Mouse (Mus musculus) heart, adult 9 months (tissue): ENCODE measurements around the gene Nt5c3.
"Not testable (repeated sequence)": the region's sequence is repeated elsewhere in the genome, so short reads cannot be mapped to it uniquely, and the experiment has no call there.

Experiments used
- DNase-seq, 2 experiments: peaks; one replicate each; pipeline ENCODE4 v3.0.0; 2022; ENCODE audit warnings: low spot score in 2 of 2

The Nt5c3 gene

DNA sequence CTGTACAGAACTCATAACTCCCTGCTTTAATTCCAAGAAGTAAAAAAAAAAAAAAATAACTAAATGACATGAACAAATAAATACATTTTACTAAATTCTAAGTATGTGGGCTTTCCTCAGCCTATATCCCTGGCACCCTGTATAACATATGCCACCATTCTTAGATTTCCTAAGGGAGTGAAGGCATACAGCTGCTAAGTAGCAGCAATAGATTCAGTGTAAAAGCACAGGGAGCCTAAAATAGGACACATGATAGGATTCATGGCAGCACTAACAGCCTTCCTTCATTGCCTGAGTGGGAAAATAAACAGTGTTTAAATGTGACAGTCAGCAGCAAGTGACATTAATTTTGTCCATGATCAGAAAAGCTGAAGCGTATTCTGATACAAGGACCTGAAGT is 19.4 kb downstream of the Nt5c3 start:
- no peak for DNase-seq

DNA sequence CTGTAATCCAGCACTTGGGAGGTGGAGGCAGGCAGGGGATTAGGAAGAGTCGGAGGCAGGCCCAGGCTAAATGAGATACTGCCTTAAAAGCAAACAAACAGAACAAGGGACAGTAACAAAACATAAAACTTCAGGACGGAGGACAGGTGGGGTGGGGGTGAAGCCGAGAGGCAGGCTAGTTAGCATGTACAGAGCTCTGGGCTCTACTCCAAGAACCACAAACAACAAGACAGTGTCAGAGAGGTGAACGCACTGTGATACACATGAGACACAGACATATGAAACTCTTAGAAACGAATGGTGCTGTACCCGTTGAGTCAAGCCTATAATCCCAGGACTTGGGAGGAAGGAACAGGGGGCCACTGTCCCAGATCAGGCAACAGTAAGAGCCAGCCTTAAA is 19.9 kb downstream of the Nt5c3 start:
- no peak for DNase-seq

DNA sequence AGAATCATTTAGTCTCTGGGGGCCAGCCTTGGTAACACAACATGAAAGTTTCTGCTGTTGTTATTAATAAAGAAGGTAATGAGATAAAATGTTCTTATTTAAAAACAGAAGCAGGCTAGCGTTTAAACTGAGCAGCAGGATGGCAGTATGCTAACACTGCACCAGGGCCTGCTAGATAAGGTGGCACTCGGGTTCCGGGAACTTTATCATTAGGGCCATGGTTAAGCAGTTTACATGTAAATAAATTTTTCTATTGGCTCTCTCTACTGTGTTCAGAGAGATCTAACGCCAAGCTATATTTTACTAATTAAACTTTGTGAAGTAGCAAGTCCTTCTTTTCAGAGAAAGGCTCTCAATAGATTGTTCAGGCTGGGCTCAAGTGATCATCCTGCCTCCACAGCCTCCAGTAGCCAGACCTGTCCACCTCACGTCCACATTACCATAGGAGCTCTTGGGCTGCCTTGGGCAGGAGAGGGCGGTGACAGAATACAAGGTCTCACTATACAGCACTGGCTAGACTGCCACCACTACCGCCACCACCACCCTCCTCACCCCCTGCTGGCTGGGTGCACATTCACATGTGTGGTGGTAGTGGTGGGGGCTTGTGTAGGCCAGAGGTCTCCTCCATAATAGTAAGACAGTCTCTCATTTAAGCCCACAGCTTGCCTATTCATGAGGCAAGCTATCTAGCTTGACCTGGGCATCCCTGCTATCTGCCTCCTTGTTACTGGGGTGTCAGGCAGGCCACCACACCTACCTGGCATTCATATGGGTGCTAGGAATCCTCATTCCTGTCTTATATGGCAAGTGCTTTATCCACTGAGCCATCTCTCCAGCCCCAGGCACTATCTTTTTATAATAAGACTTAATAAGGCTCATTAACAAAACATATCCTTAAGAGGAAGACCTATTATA is 20.9 kb downstream of the Nt5c3 start:
- DNase-seq: no peak

DNA sequence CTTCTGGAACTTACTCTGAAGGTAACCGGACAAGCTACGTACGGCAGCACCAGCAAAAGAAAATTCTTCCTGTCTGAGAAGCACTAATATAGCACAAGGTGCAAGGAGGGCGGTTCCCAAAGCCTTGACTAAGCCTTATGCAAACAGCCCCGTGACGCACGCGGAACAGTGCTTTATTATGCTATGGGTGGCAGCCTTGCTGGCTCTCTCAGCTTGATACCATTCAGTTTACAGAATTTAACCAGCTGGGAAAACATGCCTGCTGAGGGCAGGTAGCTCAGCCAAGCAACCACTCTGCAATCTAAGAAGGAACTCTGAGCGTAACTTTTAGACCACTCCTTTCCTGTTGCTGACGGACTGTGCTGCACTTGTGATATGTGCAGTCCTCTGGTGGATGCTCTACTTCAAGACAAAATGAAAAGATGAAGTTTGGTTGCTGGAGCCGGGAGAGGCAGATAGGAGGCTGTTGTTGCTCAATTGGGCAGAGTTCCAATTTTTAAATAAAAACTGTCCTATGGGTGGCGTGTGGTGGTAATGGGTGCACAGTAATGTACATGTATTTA is 21.8 kb downstream of the Nt5c3 start:
- peak; percentile 61 to 72 for DNase-seq

DNA sequence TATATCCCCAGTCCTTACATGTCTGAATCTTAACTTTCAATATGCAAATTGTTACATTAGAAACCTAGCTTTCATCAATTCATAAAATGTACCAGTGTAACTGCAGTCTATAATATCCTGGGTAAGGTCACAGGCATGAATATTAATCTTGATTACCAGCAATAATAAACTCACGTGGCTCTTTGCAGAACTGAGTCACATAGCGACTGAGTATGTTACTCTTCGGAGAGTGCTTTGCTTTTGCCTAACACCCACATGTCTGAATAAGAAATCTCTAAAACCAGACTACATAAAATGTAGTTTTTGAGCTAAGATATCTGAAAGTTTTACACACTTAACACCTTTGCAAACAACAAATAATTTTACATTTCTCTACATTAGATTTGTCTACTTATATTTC is 22.4 kb downstream of the Nt5c3 start:
- no peak for DNase-seq

DNA sequence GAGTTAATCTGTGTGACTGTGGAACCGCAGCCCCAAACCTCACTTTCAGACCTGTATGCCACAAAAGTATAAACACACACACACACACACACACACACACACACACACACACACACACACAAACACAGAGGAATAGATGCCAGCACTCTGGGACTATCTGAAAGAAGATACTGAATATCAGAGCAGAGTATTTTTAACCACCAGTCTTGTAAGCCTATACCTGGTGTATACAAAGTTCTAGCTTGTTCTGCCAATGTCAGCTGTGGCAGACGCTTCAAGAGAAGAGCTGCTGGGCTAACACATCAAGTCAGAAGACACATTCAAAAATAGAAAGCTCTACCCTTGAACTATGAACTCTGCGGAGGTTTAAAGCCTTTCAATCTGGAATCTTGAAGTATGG is 24.1 kb downstream of the Nt5c3 start:
- DNase-seq: peak; percentile 40 to 50

DNA sequence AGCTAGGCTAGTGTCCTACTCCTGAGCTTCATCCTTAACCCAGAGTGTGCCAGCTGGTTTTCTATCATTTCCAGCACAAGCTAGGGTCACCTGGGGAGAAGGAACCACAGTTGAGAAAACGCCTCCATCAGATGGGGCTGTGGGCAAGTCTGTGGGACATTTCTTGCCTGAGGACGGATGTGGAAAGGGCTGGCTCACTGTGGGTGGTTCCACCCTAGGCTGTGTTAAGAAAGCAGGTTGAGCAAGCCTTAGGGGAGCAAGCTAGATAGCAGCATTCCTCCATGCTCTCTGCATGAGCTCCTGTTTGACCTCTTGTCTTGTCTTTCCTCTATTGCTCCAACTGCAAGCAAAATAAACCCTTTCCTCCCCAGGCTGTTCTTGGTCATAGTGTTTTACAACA is 33.0 kb downstream of the Nt5c3 start:
- DNase-seq: no peak

DNA sequence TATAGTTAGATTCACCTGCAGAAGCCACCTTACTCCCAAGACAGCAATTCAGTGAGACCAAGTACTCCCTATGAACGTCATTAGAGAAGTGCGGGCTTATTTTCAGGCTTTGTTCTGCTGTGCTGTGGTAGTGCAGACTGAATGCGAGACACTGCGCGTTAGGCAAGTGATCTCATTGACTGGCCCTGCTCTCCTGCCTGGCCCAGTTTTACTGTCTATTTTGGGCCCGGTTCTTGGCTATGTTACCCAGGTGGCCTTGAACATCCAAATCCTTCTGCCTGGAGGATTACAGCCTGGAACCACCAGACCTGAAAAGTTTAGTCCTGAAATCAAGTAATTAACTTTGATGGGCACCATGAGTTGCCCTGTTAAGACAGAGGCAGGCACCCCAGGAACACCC is 35.2 kb downstream of the Nt5c3 start:
- no peak for DNase-seq

DNA sequence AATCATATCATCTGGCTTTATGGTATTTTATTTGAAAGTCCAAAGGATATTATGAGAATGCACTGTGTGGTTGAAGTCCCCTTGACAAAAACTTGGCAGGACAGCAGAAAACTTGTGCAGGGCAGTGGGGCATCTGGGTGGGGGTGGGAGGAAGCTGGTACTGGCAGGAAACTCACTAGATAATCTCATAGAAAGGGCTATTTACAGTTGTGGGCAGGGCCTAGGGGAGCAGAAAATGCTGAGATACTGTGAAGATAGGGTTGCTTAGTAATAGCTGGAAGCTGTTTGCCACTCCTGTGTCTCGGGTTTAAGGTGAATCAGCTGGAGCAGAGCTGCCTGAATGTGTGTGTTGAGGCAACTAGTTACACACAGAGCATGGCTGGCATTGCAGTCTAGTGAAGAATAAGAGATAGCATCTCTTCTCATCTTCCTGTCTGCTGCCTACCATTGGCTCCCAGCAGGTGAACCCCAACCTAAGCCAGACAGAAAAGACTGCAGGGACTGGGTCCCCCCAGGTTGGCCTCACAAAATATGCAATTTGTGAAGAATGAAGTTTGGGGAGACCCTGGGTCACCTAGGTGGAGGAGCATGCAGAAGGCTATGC is 44.3 kb downstream of the Nt5c3 start:
- DNase-seq: no peak

DNA sequence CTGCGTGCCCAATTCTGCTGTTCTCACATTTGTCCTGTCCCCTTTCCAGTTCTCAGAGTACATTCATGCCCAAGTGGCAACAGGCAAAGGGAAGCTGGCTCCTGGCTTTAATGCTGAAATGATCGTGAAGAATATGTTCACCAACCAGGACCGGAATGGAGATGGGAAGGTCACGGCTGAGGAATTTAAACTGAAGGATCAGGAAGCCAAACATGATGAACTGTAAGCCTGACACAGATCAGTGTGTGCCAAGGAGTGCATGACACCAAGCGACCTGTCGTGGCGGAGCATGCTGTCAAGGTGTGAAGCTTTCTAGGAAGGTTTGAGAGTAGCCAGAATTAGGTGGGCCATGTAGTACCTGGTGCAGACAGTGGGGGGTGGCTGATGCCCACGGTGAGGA is 45.7 kb downstream of the Nt5c3 start:
- DNase-seq: no peak

DNA sequence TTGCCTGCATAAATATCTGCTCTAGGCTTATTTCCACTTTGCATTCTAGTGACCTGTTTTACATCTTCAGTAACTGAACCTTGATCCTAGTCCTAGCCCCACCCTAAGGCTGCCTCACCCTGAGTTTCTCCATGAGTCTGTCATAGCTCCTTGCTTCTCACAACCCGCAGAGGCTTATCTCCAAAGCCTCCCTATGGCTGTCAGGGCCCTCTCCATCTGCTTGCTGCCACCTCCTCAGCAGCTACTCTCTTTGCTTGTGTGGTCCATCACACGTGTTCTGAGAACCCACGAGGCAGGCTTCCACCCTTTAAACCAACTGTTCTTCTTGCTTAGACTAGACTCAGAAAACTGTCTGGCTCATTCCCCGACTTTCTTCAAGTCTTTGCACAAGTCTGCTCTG is 46.9 kb downstream of the Nt5c3 start:
- DNase-seq: no peak

DNA sequence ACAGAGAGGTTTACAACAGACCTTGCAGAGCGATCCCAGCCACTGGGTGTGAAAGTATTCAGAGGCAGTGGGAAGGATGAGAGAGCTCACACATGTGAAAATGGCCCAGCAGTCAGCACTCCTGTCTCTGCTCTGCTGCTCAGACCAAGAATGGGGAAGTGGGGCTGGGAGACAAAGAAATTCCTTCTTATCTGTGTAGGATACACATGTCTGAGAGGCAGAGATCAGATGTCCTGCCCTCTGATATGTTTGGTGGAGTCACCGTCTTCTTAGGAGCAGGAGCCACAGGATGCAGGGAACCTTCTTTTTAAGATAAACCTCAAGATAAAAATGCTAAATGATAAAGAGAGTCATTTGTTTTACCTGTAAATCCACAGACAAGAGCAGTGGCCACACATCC is 53.7 kb downstream of the Nt5c3 start:
- no peak for DNase-seq

DNA sequence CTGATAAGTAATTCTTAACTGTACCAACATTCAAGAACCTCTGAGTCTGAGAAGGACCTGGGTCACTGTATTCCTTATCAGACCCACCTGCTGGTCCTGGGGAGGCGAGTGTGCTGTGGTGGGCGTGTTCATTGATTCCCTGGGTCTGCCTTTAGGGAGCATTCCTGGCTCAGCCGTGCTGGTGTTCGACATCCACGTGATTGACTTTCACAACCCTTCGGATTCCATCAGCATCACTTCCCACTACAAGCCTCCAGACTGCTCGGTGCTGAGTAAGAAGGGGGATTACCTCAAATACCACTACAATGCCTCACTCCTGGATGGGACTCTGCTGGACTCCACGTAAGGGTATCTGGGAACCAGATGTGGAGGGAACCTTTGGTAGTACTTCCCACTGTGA is 55.2 kb downstream of the Nt5c3 start:
- no peak for DNase-seq

DNA sequence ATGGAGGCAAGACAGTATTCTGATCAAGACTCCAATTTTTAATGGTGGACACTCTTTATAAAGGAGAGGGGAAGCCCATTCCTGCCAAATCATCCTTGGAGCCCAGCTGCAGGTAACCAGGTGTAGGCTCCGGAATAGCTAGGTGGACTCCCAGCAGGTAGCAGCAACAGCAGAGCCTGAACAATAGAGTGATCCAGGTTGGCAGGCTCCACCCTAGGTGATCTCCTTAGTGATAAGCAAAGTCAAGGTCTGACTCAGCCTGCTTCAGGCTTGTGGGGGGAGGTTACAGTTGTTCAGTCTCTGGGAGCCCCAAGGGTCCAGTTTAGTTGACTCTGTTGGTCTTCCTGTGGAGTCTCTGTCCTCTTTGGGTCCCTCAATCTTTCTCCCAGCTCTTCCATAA is 56.8 kb downstream of the Nt5c3 start:
- not testable (repeated sequence) for DNase-seq

DNA sequence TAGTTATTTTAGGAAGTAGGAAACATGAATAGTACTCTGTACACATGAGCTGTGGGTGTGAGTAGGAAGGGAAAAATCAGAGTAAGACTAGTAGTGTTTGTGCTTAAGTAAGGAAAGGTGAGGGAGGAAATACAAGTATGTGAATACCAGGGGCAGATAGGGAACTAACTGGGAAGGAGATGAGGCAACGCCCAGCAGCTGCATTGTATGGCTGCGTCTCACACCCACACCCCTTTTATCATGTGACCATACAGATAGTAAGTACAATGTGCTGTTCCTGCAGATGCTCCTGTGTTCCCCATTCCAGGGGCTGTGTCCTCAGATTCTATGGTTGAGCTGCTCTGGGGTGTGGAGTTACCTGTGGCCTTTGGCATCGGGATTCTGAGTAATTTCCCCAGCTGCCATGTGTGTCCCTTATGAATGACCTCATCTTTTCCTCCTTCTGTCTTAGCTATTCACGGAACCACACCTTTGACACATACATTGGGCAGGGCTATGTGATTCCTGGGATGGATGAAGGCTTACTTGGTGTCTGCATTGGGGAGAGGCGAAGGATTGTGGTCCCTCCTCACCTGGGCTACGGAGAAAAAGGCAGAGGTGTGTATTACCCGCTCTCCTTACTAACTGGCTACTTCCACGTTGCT is 63.4 kb downstream of the Nt5c3 start:
- peak in 1 of 2 experiments; percentile 27 for DNase-seq

DNA sequence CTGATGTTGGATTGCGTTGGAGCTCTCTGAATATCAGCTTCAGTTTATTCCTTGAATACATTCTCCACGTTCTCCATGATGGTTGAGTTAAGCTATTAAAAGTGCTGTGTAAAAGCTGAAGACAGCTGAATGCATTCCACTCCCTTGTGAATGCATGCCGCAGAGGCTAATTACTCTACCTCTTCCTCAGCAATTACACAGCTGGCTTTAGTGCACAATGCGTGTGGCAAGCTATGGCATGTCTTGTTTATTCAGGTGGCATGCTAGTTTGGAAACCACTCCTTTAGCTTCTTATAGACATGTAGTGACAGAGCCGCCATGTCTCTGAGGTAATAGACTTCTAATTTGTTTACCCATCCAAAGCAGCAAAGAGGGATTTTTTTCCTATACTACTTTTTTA is 67.0 kb downstream of the Nt5c3 start:
- DNase-seq: no peak

DNA sequence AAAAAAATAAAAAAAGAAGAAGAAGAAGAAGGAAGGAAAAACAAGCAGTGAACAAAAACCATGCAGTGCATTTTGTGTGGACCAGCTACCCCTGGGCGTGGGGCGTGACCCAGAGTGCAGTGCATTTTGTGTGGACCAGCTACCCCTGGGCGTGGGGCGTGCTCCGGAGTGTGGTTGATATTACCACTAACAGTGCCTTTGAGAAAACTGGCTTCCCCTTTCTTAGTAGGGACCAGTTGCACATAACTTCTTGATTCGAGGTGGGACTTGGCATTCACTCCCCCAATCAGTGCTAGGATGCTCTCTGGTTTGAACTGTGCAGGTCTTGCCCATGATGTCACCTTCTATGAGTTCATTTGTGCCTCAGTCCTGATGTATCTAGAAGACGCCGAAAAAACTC is 68.9 kb downstream of the Nt5c3 start:
- no peak for DNase-seq

DNA sequence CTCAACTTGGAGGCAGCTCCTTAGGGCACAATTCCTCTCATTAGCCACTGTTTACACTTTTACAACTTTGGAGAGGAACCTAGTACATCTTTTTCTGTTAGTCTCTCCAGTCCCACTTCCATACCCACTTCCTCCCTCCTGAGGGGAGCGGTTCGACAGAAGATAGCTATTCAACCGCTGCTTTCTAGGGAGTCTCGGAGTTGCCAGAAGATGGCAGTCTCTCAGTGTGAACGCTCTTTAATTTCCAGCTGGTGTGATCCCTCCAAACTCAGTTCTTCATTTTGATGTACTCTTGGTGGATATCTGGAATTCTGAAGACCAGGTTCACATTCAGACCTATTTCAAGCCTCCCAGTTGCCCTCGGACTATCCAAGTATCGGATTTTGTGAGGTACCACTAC is 73.4 kb downstream of the Nt5c3 start:
- DNase-seq: no peak

DNA sequence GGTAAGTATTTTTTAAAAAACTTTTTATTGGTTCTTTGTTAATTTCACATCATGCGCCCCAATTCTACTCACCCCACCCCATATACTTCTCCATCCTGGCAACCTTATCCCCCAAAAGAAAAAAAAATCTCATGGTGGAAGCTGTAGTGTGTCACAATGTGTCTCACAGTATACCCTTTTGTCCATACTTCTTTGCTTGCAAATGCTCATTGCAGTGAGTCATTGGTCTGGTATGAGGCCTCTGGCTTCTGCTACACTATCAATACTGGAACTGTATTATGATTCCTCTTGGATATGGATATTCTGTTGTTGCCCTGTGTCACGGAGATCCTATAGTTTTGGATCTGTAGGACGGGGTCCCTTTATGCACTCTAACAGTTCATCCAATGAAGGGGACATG is 74.8 kb downstream of the Nt5c3 start:
- no peak for DNase-seq

DNA sequence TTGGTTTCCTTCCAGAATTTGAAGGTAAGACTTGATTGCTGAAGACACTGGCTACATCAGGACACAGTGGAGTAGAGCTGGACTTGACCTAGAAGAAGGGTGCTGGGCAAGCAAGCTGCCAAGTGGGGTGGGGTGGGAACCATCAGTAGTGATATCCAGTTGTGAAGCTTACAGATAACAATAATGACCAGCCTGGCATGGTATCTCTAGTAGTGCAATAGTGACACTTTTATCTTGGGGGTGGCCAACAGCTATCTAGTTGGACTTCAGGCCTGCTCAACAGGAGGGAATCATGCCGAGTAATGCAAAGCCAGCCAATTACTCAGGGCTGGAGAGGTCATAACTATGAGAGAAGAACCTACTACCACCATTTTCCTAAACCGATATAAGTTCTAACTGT is 79.4 kb downstream of the Nt5c3 start:
- DNase-seq: no peak

DNA sequence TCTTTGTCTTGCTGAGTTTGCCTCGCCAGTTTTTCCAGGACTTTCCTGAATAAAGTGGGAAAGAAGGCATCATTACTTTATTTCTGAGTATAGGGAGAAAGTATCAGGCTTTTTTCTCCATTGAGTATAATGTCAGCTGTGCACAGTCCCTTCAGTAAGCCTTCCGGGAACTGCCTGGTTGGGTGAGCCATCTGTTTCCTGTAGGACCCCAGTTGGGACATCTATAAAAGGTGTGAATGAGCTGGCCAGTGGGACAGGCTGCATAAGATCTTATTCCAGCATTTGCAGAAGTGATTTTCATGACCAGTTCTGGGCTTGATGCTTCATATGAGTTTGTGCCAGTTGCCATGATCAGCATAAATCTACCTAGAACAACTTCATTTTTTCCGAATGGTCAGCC is 80.5 kb downstream of the Nt5c3 start:
- no peak for DNase-seq

DNA sequence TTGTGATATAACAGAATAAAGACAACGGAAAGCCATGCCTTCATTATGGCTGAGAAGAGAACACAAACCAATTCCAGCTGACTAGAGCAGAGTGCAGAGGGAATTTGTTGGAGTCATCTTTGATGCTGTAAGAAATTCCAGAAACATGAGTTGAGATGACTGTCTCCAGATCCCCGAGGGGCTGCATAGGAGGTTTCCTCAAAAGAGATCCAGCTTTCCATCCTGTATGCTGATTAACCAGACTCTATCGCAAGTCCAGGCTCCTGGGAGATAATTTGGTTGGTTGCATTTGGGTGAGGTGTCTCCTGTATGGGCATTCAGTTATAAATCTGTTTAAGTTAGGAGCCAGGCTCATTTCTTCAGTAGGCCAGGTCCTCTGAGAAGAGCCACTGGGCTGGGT is 86.1 kb downstream of the Nt5c3 start:
- DNase-seq: no peak

DNA sequence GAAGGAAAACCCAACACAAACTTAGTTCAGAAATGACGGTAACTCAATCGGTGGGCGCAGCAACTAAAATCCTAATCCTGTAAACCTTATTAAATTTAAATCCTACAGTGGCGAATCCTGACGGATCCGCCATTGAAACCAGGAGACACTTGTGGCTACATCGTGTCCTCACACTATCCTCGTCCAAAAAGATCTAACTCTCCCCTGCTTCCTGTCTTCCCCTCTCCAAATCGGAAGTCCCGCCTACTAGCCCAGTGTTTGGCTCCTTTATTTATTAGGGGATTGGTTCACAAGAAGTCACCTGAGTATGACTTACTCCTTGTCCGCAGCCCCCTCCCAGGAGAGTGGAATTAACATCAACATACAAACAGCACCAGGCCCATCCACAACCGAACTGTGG is 86.6 kb downstream of the Nt5c3 start:
- DNase-seq: no peak
